Comparison of ENCODE assay signal across 8 mouse cellular contexts in the genomic region with DNA sequence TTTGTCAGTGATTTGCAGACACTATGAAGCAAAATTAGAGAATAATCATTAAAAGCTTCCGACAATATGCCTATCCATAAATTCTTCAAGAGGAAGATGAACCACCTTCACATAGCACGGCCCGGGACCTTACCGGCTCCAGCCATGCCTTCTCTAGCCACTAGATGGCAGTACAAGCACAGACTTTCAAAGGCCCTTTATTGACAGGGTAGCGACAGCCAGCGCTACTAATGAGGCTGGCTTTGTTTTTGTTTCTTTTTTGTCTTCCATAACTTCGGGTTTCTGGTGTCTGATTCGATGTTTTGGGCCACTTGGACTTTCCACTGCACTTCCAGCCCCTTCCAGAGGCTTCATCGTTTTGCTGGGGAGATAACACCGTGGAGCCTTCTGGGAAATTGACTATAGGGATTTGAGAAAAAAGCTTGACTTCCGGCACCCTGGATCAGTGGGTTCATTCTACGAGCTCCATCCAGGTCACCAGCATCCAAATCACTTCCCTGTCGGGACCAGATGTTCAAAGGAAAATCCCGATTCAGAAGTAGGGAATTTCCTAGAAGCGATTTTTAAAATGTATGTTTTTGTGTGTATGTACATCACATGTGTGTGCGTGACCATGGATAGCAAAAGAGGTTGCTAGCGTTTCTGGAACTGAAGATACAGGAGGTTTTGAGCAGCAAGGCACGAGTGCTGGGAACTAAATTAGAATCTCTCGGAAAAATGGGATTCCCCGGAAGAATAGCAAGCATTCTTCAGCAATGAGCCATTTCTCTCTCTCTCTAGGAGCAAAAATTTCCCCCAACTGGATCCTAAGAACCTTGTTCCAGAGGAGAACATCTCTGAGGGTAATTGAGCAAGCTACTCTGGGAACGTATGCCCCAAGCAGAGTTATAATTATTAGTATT.
A peak's percentile ranks its signal among the peaks of the same experiment; 100 is the strongest.
DNase-seq lines count a peak whose midpoint lies in the region; ATAC-seq and TF ChIP-seq lines count a peak whose summit lies in the region.

No protein-coding gene starts in this region.

- H3K36me3 ChIP-seq in hindbrain, embryonic 14.5 days (replicated peaks; ENCODE audit: control insufficient read depth, insufficient read depth): no peaks in the 10 kb centered on the region

- CTCF ChIA-PET in Patski (lab: Charles Lee): interaction anchor here (0.8 to 2.1 kb wide), 7 partner anchors 82 to 517 kb away, joined by 3 to 7 read pairs (median 3); no protein-coding TSS in a partner anchor

- in situ Hi-C loops in Patski (cut with MboI; ENCODE audit: low pct_unique_long_range_greater_than_20kb): loop anchor here (10.0 to 25.0 kb wide), 4 partner anchors 249 to 1057 kb away; no protein-coding TSS in a partner anchor

- 0 out of 2 replicates have a peak overlapping the region, but pooled peaks have one; percentile 15 for H3K27ac ChIP-seq in hindbrain, embryonic 14.5 days

- TF ChIP-seq CTCF in Patski (IDR thresholded peaks at IDR 0.05): peak; percentile 92

- POLR2A ChIA-PET in Patski (lab: Charles Lee): interaction anchor here (0.7 kb wide), 1 partner anchor 194 kb away, joined by 3 read pairs; no protein-coding TSS in a partner anchor

- peak overlapping the region; percentile 53 for H3K4me2 ChIP-seq in hindbrain, embryonic 14.5 days (replicated peaks)

- no peaks in the 10 kb centered on the region for H3K27me3 ChIP-seq in Patski
- no peaks in the 10 kb centered on the region for H3K27me3 ChIP-seq in hindbrain, embryonic 14.5 days (ENCODE audit: control insufficient read depth, insufficient read depth, low read length)

- peak overlapping the region; percentile 48 for H3K9ac ChIP-seq in hindbrain, embryonic 14.5 days

- peak overlapping the region; percentile 27 for H3K4me3 ChIP-seq in hindbrain, embryonic 14.5 days (replicated peaks; ENCODE audit: low read length)

- H3K9me3 ChIP-seq in hindbrain, embryonic 14.5 days (ENCODE audit: control insufficient read depth, low read length): no peaks in the 10 kb centered on the region

- peak; percentile 57 for DNase-seq in Patski (ENCODE audit: low read depth, low spot score)
- peak; percentile 91 to 93 for DNase-seq in cerebellum, postnatal 10 days
- peak; percentile 92 to 93 for DNase-seq in frontal cortex, postnatal 25 days (ENCODE audit: low spot score in 2 of 2)
- DNase-seq in hindbrain, embryonic 14.5 days (ENCODE audit: low spot score): peak; percentile 95
- DNase-seq in layer of hippocampus, postnatal 25 days (ENCODE audit: extremely low spot score in 1 of 2, low spot score in 1 of 2): peak; percentile 83 to 94
- peak; percentile 88 for DNase-seq in lung, postnatal 14 days
- peak; percentile 76 for DNase-seq in ovary, postnatal 36 days (ENCODE audit: low spot score)
- peak; percentile 84 for DNase-seq in thymus, postnatal 14 days

- peak; percentile 91 for ATAC-seq in Patski
- ATAC-seq in hindbrain, embryonic 14.5 days (ENCODE audit: low FRiP score): peak; percentile 89

- WGBS in hindbrain, embryonic 14.5 days: 24% methylated on average over 21 of the region's 21 CpGs

- peaks cover 13% of the 10 kb centered on the region; the same call in 1 of the 2 replicates for H3K4me1 ChIP-seq in hindbrain, embryonic 14.5 days (replicated peaks; ENCODE audit: control insufficient read depth, insufficient read depth, low read length)

Comparison
In these comparisons a context has a peak if more than half of its experiments do, and no peak if none do; other contexts are left out.
1. Peak in every context shown above with its lines: DNase-seq, ATAC-seq, H3K4me3 ChIP-seq and H3K27ac ChIP-seq.